Mouse (Mus musculus) CH12.LX (cell line): ENCODE results near the gene Tspan15.

Experiments
- CTCF ChIP-seq, 2 experiments: IDR thresholded peaks in 1 of 2; conservative IDR thresholded peaks in 1 of 2; 2 replicates each; pipeline ENCODE4 v1.5.1; 2011 to 2012; ENCODE audit warnings: low read depth in 2 of 2, low read length in 2 of 2, improper control_type of control experiment in 1 of 2, inconsistent platforms in 1 of 2, mild to moderate bottlenecking in 1 of 2, moderate library complexity in 1 of 2
- MAX ChIP-seq: IDR thresholded peaks from 2 replicates; pipeline ENCODE4 v1.6.1; 2011; ENCODE audit warnings: low read length, improper control_type of control experiment
- POLR2A ChIP-seq: IDR thresholded peaks from 2 replicates; pipeline ENCODE4 v1.6.1; 2011; ENCODE audit warnings: low read depth, mild to moderate bottlenecking, improper control_type of control experiment, low read length
- ZMIZ1 ChIP-seq: IDR thresholded peaks from 2 replicates; pipeline ENCODE4 v1.6.1; 2012; ENCODE audit warnings: low read depth, mild to moderate bottlenecking, inconsistent platforms, low read length, improper control_type of control experiment

DNA sequence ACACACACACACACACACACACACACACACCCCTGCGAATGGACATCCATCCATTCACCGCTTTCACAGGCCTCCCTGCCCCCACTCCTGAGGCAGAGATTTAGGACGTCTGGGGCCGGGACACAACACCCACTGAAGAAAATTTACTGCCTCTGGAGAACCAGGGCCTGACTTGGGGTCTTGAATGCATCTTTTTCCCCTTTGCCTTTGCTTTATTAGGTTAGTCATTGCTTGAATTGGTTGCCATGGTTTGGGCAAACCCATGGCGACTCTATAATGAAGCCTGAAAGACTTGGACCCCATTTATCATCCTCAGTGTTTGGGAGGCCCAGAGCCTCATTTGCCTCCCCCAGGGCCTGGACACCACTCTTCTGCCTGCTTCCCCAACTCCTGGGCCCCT lies 85.1 kb downstream of the Tspan15 start:
- TF ChIP-seq MAX (no peak), POLR2A (no peak), CTCF (conservative IDR thresholded peaks at IDR 0.05 in 1 of 2, IDR thresholded peaks at IDR 0.05 in 1 of 2; ENCODE audit: low read depth in 2 of 2, low read length in 2 of 2) (no peak), ZMIZ1 (no peak)
